Mouse (Mus musculus) olfactory bulb, adult 2 months (tissue): ENCODE measurements around the gene Hapln2.

Experiments
- CTCF ChIP-seq: fragments of 200-500 bp; IDR thresholded peaks from 2 replicates; pipeline ENCODE4 v1.5.1; 2012; ENCODE audit warnings: low read depth, mild to moderate bottlenecking, low read length, moderate library complexity; ENCODE audit not compliant: insufficient read depth
- POLR2A ChIP-seq: fragments of 200-500 bp; IDR thresholded peaks from 2 replicates; pipeline ENCODE4 v1.6.1; 2012; ENCODE audit warnings: mild to moderate bottlenecking, low read depth, low read length, moderate library complexity; ENCODE audit not compliant: insufficient read depth

DNA sequence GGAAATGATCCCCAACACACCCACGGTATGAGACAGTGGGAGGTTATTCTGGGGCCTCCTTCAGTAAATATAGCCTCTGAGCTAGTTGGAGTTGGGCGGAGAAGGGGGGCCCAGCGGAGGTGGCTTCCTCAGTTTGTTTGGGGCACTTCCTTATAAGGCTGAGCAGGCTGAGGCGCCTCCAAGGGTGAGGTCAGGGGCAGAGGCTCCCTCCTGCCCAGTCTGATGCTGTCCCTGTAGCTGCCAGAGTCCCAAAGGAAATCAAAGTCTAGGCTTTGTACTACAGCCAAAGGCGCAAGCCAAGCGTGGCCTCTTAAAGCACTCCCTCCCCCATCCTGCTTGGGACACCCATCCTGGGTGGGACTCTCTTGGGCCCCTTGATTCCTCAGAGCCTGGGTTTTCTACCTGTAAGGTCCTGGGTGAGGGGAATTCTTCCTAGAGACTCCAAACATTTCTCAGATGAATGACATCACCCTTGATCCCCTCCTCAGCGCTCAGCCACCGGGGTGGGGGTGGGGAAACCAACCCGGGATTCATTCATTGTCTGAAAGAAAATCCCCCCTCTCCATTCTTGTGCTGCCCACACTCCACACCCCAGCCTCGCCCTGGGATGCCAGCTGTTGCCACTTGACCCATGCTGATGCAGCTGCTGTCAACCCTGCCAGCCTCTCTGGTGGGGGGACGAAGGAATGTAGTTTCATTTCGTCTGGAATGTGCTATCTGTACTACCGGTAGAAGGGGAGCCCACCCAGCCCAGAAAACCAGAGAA, 44.4 kb downstream of the Hapln2 start:
- TF ChIP-seq CTCF: no peak
- no peak for TF ChIP-seq POLR2A
